ENCODE assay signal across 28 mouse cellular contexts in the genomic region with DNA sequence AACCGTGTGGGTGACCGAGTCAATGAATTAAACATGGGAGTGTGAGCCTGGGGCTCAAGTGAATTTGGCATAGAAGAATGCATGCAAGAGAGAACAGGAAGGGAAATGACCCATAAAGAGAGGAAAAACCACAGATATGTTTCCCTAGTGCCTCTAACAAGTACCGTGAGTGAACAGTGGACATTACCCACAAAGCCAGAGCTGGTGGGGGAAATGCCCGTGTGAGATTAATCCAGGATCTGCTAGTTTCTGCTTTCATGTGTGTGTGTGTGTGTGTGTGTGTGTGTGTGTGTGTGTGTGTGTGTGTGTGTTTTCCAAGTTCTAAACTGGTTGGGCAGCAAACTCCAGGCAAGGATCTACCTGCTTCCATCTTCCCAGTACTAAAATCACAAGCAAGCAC. TPM values are rescaled to one million over a fixed set of nuclear protein-coding genes. Genes with fewer than 3 reads are reported as not detected.
DNase-seq lines count a peak whose midpoint lies in the region; ATAC-seq and TF ChIP-seq lines count a peak whose summit lies in the region.
"Had no signal": no experiment of that assay in that cellular context is flagged by ENCODE, and none has a peak within 500 bp of the region (broad histone marks: within the 10 kb centered on the region; RNA-seq: fewer than 3 reads in every experiment).

No protein-coding gene starts in this region.

- no peak for TF ChIP-seq CTCF in kidney, postnatal 0 days (IDR thresholded peaks at IDR 0.05; ENCODE audit: low read depth)

- H3K4me3 ChIP-seq in kidney, embryonic 16.5 days (ENCODE audit: low read length) = no peak overlapping the region
- H3K4me3 ChIP-seq in kidney, postnatal 0 days (replicated peaks; ENCODE audit: low read depth, low read length) = no peak overlapping the region
- H3K4me3 ChIP-seq: forebrain, embryonic 10.5 days; forebrain, embryonic 13.5 days; heart, embryonic 13.5 days; hindbrain, embryonic 13.5 days had no signal

- H3K4me1 ChIP-seq in kidney, embryonic 16.5 days (ENCODE audit: insufficient read depth, low read length) = no peaks in the 10 kb centered on the region
- no peaks in the 10 kb centered on the region for H3K4me1 ChIP-seq in kidney, postnatal 0 days (replicated peaks; ENCODE audit: insufficient read depth, low read length)
- H3K4me1 ChIP-seq: forebrain, embryonic 10.5 days; forebrain, embryonic 13.5 days; heart, embryonic 13.5 days; hindbrain, embryonic 13.5 days had no signal

- no peak overlapping the region for H3K9ac ChIP-seq in kidney, embryonic 16.5 days (replicated peaks; ENCODE audit: low read length)
- H3K9ac ChIP-seq in kidney, postnatal 0 days (ENCODE audit: low read depth, low read length) = no peak overlapping the region
- H3K9ac ChIP-seq: forebrain, embryonic 13.5 days; heart, embryonic 13.5 days; hindbrain, embryonic 13.5 days had no signal

- H3K27me3 ChIP-seq in kidney, embryonic 16.5 days (ENCODE audit: insufficient read depth, low read length) = no peaks in the 10 kb centered on the region
- no peaks in the 10 kb centered on the region for H3K27me3 ChIP-seq in kidney, postnatal 0 days (ENCODE audit: insufficient read depth, low read length)
- H3K27me3 ChIP-seq: forebrain, embryonic 13.5 days; heart, embryonic 13.5 days; hindbrain, embryonic 13.5 days had no signal

- no peaks in the 10 kb centered on the region for H3K36me3 ChIP-seq in kidney, embryonic 16.5 days (ENCODE audit: insufficient read depth, low read length)
- H3K36me3 ChIP-seq in kidney, postnatal 0 days (ENCODE audit: insufficient read depth, low read length) = no peaks in the 10 kb centered on the region
- H3K36me3 ChIP-seq: forebrain, embryonic 10.5 days; heart, embryonic 13.5 days; hindbrain, embryonic 13.5 days had no signal

- WGBS in kidney, embryonic 16.5 days = 61% methylated on average over 4 of the region's 4 CpGs
- 57% methylated on average over 4 of the region's 4 CpGs for WGBS in kidney, postnatal 0 days

- no peak for ATAC-seq in kidney, embryonic 16.5 days (ENCODE audit: low FRiP score, low TSS enrichment)
- no peak for ATAC-seq in kidney, postnatal 0 days (replicated peaks; ENCODE audit: low FRiP score, low read depth)
- ATAC-seq: activated CD4-positive, CD25-positive, alpha-beta regulatory T cell, adult 4 months; CD4-positive, CD25-positive, alpha-beta regulatory T cell, adult 4 months; forebrain, embryonic 13.5 days; forebrain, embryonic 16.5 days; hindbrain, embryonic 16.5 days had no signal

- H3K4me2 ChIP-seq in kidney, embryonic 16.5 days (replicated peaks; ENCODE audit: low read depth, low read length) = no peak overlapping the region
- no peak overlapping the region for H3K4me2 ChIP-seq in kidney, postnatal 0 days (ENCODE audit: low read length)
- H3K4me2 ChIP-seq: forebrain, embryonic 13.5 days; heart, embryonic 13.5 days; hindbrain, embryonic 13.5 days had no signal

- peak; percentile 36 for DNase-seq in kidney, adult 11 months
- DNase-seq in kidney, postnatal 10 days = no peak
- DNase-seq in kidney, adult 8-10 months = peak; percentile 9 to 39
- peak; percentile 10 for DNase-seq in kidney, postnatal 0 days (ENCODE audit: low spot score)
- DNase-seq in kidney, postnatal 36 days = peak; percentile 9 to 24
- no peak for DNase-seq in lung, postnatal 10 days
- no peak for DNase-seq in cerebellum, adult 8-10 months
- DNase-seq: adrenal gland, adult 8-10 months; adrenal gland, postnatal 25 days; cerebellum, adult 11-12 months; cerebellum, adult 9-10 months; cerebellum, postnatal 14 days; gastrocnemius, postnatal 10 days; gastrocnemius, postnatal 36 days had no signal

- no peaks in the 10 kb centered on the region for H3K9me3 ChIP-seq in kidney, embryonic 16.5 days (ENCODE audit: low read length)
- no peaks in the 10 kb centered on the region for H3K9me3 ChIP-seq in kidney, postnatal 0 days (replicated peaks; ENCODE audit: low read length)
- H3K9me3 ChIP-seq: forebrain, embryonic 10.5 days; forebrain, embryonic 13.5 days; heart, embryonic 13.5 days; hindbrain, embryonic 13.5 days had no signal

- no peak overlapping the region for H3K27ac ChIP-seq in kidney, embryonic 16.5 days (ENCODE audit: low read length)
- no peak overlapping the region for H3K27ac ChIP-seq in kidney, postnatal 0 days
- H3K27ac ChIP-seq: forebrain, embryonic 10.5 days; forebrain, embryonic 13.5 days; heart, embryonic 13.5 days; hindbrain, embryonic 13.5 days had no signal

RNA-seq across cellular contexts. Expression of gene Il21, which starts 37.5 kb away (rescaled TPM):
- not detected in 2 replicates for polyA plus RNA-seq in kidney, embryonic 16.5 days (2015; fragmentation: Nextera tagmentation; extraction: Ambion mirVana)
- not detected in 2 replicates for polyA plus RNA-seq in kidney, postnatal 0 days (2015; fragmentation: Nextera tagmentation; extraction: Ambion mirVana)
- polyA plus RNA-seq: brain, embryonic 14.5 days; C2C12; embryonic facial prominence, embryonic 11.5 days; embryonic facial prominence, embryonic 14.5 days; forebrain, embryonic 10.5 days; forebrain, embryonic 13.5 days; forebrain, embryonic 16.5 days; heart, embryonic 13.5 days; heart, embryonic 16.5 days; hindbrain, embryonic 13.5 days; hindbrain, embryonic 16.5 days had no signal

RNA-seq across cellular contexts. Expression of gene Bbs12, which starts 42.4 kb away (rescaled TPM):
- polyA plus RNA-seq in kidney, embryonic 16.5 days (2015; fragmentation: Nextera tagmentation; extraction: Ambion mirVana) = 9.2 and 9.7 TPM in 2 replicates
- polyA plus RNA-seq in kidney, postnatal 0 days (2015; fragmentation: Nextera tagmentation; extraction: Ambion mirVana) = 7.7 and 8.0 TPM in 2 replicates

RNA-seq across cellular contexts. Expression of gene Cetn4, which starts 42.6 kb away (rescaled TPM):
- 2.5 and 3.4 TPM in 2 replicates for polyA plus RNA-seq in kidney, embryonic 16.5 days (2015; fragmentation: Nextera tagmentation; extraction: Ambion mirVana)
- 3.7 and 4.1 TPM in 2 replicates for polyA plus RNA-seq in kidney, postnatal 0 days (2015; fragmentation: Nextera tagmentation; extraction: Ambion mirVana)

Comparison
In these comparisons a context has a peak if more than half of its experiments do, and no peak if none do; other contexts are left out.
1. DNase-seq: peak in kidney, adult 11 months (single experiment), kidney, adult 8-10 months (2 of 2), kidney, postnatal 0 days (single experiment) and kidney, postnatal 36 days (2 of 2); none in kidney, postnatal 10 days (single experiment), lung, postnatal 10 days (single experiment) and cerebellum, adult 8-10 months (single experiment).